Comparison of ENCODE assay signal across 15 mouse cellular contexts in genomic region chr17:67827431-67827830, GRCm38 (mm10).
"Had no signal": no experiment of that assay in that cellular context is flagged by ENCODE, and none has a peak within 500 bp of the region (broad histone marks: within the 10 kb centered on the region; RNA-seq: fewer than 3 reads in every experiment).

No protein-coding gene starts in this region.

- DNase-seq: heart, postnatal 10 days; heart, postnatal 14 days; heart, postnatal 36 days; kidney, adult 11 months; kidney, adult 18-20 months; kidney, adult 2 months; kidney, adult 8-10 months; kidney, adult 9 months; kidney, postnatal 10 days; kidney, postnatal 14 days; kidney, postnatal 25 days; kidney, postnatal 36 days; kidney, postnatal 4 days; layer of hippocampus, adult 9-11 months; layer of hippocampus, postnatal 36 days had no signal
